Mouse (Mus musculus) macrophage (primary cell): ENCODE measurements around the gene Fgf11. TPM values are rescaled to one million over a fixed set of nuclear protein-coding genes. Genes with fewer than 3 reads are reported as not detected.
A peak's percentile ranks its signal among the peaks of the same experiment; 100 is the strongest.

Experiments
- H3K27ac ChIP-seq: fragments of 350-480 bp; formaldehyde crosslinking; 2 replicates; pipeline ENCODE4 v1.9.0; 2021
- H3K36me3 ChIP-seq: fragments of 350-480 bp; formaldehyde crosslinking; 2 replicates; pipeline ENCODE4 v1.9.0; 2021; ENCODE audit errors: inconsistent target
- H3K4me3 ChIP-seq: fragments of 350-480 bp; formaldehyde crosslinking; 2 replicates; pipeline ENCODE4 v1.9.0; 2021; ENCODE audit errors: inconsistent target
- H3K79me2 ChIP-seq: fragments of 350-480 bp; formaldehyde crosslinking; 2 replicates; pipeline ENCODE4 v1.9.0; 2021; ENCODE audit errors: inconsistent target
- WGBS: methylation state at CpG from one replicate; pipeline ENCODE4 v1.1.7; 2026; ENCODE audit warnings: inconsistent platforms; ENCODE audit not compliant: missing documents; 5-methylcytosine and 5-hydroxymethylcytosine counted together
- polyA plus RNA-seq: library from polyadenylated mRNA; stranded (reverse); fragments of 250-400 nt; gene quantifications from 3 replicates; pipeline ENCODE4 v1.2.4, GENCODE M21; 2018; ENCODE audit warnings: inconsistent platforms

Gene Fgf11
- polyA plus RNA-seq, 1 experiment from 2014 or later = 2.7 TPM

DNA sequence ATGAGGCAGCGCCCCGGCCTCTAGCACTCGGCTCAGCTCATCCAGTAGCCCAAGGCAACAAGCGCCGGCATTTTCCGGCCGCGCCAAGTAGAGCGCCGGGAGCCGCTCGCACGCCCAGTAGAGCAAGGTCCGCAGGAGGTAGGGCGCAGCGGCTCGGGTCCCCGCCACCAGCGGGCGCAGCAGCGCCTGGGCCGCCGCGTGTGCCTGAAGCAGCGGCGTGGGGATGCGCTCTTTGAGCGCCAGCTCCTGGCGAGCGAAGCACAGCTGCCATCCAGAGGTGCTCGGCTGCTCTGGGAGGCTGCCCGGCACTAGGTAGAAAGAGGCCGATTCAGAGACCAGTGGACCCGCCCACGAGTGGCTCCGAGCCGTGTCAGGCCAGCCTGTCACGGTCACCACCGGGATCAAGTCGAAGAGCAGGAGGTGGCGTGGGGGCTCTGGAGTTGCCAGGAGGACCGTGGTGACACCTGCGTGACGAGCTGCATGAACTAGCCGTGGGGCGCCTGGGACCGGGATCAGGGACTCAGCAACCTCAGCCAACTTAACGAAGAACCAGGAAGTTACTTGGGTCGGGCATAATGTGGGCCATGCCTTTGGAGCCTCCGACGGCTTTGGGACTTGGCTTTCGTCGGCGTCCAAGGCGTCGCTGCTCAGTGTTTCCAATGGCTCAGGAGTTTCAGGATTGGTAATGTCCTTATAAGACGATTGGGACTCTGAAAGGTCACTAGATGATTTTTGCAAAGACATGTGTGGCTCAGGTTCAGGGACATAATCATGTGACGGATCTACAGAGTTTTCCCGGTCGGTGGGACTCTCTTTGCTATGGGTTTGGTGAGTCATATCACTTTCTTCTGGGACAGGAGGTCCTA, 2.4 kb upstream of the Fgf11 start:
- Histone ChIP-seq H3K27ac (no peak overlapping the region), H3K79me2 (no peaks in the 10 kb centered on the region), H3K4me3 (peak overlapping the region; percentile 17; the same call in 1 of the 2 replicates), H3K36me3 (no peaks in the 10 kb centered on the region)
- WGBS = 6% methylated on average over 59 of the region's 60 CpGs

GRCm38 (mm10) chr11:69803328-69803727, 1.7 kb upstream of the Fgf11 start:
- 4% methylated on average over 12 of the region's 12 CpGs for WGBS
- Histone ChIP-seq H3K4me3 (peak overlapping the region; percentile 17; the same call in 1 of the 2 replicates), H3K36me3 (no peaks in the 10 kb centered on the region), H3K79me2 (no peaks in the 10 kb centered on the region), H3K27ac (no peak overlapping the region)

DNA sequence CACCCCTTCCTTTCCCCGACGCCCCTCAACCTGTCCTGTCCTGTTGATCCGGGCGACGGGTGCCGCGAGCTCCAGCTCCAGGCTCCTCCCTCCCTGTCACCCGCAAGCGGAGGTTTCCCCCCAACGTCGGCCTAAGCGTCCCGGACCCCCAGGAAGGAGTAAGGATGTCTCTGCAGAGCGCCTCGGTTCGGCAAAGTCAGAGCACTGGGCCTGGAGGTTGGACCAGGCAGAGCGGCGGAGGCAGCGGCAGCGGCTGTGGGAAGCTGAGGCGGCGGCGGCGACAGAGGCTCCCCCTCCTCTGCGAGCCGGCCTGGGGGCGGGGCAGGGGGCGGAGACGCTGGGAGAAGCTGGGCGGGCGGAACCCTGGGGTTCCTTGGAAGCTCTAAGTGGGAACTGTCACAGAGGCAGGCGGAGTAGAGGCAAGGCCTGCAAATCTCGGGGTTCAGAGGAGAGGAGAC, 1.0 kb upstream of the Fgf11 start:
- 3% methylated on average over 33 of the region's 33 CpGs for WGBS
- no peaks in the 10 kb centered on the region for H3K36me3 ChIP-seq
- H3K4me3 ChIP-seq = peak overlapping the region; percentile 17; the same call in 1 of the 2 replicates
- H3K79me2 ChIP-seq = no peaks in the 10 kb centered on the region
- no peak overlapping the region for H3K27ac ChIP-seq

- Histone ChIP-seq H3K27ac (no peak overlapping the region), H3K4me3 (peak overlapping the region; percentile 10; the same call in 1 of the 2 replicates), H3K36me3 (no peaks in the 10 kb centered on the region), H3K79me2 (no peaks in the 10 kb centered on the region)
- whole genome bisulfite sequencing = 3% methylated on average over 36 of the region's 36 CpGs
Measured at GRCm38 (mm10) chr11:69800392-69801197, 1.1 kb downstream of the Fgf11 start.

- 6% methylated on average over 11 of the region's 11 CpGs for WGBS
- no peak overlapping the region; the same call in 1 of the 2 replicates for H3K4me3 ChIP-seq
- no peaks in the 10 kb centered on the region for H3K36me3 ChIP-seq
- no peaks in the 10 kb centered on the region for H3K79me2 ChIP-seq
- no peak overlapping the region for H3K27ac ChIP-seq
Measured at GRCm38 (mm10) chr11:69800138-69800391, 1.6 kb downstream of the Fgf11 start.

GRCm38 (mm10) chr11:69799394-69800137, 2.1 kb downstream of the Fgf11 start:
- H3K4me3 ChIP-seq = no peak overlapping the region

GRCm38 (mm10) chr11:69797924-69798323, 3.7 kb downstream of the Fgf11 start:
- Histone ChIP-seq H3K27ac (no peak overlapping the region), H3K4me3 (no peak overlapping the region), H3K36me3 (no peaks in the 10 kb centered on the region), H3K79me2 (no peaks in the 10 kb centered on the region)
- WGBS = 75% methylated on average over 7 of the region's 7 CpGs

More at GRCm38 (mm10) chr11:69799394-69800137, 2.1 kb downstream of the Fgf11 start:
- 47% methylated on average over 10 of the region's 12 CpGs for WGBS
- no peaks in the 10 kb centered on the region for H3K79me2 ChIP-seq
- no peak overlapping the region for H3K27ac ChIP-seq
- H3K36me3 ChIP-seq = no peaks in the 10 kb centered on the region

GRCm38 (mm10) chr11:69795983-69796435, 5.6 kb downstream of the Fgf11 start:
- Histone ChIP-seq H3K4me3 (no peak overlapping the region), H3K27ac (no peak overlapping the region), H3K36me3 (no peaks in the 10 kb centered on the region), H3K79me2 (no peaks in the 10 kb centered on the region)
- WGBS = 15% methylated on average over 12 of the region's 13 CpGs

DNA sequence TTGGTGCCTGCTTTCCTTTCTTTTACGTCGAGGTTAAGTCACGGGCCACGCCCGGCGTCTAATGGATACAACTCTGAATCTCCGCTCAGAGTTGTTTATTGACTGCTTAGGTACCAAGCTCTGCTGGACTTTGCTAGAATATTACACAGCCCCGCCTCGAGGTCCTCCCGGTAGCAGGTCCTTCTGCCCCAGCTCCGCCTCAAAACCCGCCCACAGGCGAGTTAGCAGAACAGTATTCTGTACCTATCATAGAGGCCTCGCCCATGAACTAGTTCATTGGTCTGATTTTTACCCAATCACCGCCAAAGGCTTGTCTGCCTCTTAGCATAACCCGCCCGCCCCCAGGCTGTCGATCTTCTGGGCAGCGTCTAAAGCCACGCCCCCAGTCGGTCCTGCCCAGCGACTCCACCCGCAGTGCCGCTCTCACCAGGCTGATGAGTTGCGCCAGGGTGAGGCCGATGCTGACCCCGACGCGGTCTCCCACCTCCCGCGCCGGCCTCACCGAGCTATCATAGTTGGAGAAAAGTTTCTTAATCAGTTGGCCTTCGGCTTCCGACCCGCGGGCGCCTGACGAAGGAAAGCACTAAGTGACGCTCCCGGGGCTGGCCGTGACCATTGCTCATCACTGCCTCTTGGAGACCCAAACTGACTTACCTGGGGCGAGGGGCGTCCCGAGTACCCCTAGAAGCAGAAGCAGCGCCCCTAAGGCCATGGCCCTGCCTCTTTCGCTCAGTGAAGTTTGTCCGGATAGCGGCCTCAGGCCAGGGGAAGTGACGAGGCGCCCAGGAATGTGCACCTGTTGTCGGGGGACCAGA, 6.3 kb downstream of the Fgf11 start, which contains the start of gene Chrnb1:
Gene Chrnb1, minus strand, starts transcription at position 776 of the 815 bp plus-strand sequence.
- Histone ChIP-seq H3K4me3 (peak within 1 kb of the TSS; percentile 29; the same call in 1 of the 2 replicates), H3K36me3 (no peaks in the 10 kb centered on the region), H3K27ac (no peak within 1 kb of the TSS), H3K79me2 (no peaks in the 10 kb centered on the region)
- 2% methylated on average over 52 of the region's 52 CpGs for WGBS

GRCm38 (mm10) chr11:69793429-69793828, 8.2 kb downstream of the Fgf11 start:
- Histone ChIP-seq H3K79me2 (no peaks in the 10 kb centered on the region), H3K27ac (no peak overlapping the region), H3K36me3 (no peaks in the 10 kb centered on the region), H3K4me3 (no peak overlapping the region)
- 78% methylated on average over 5 of the region's 5 CpGs for WGBS

GRCm38 (mm10) chr11:69791420-69791819, 10.2 kb downstream of the Fgf11 start:
- Histone ChIP-seq H3K36me3 (no peaks in the 10 kb centered on the region), H3K4me3 (no peak overlapping the region), H3K27ac (no peak overlapping the region), H3K79me2 (no peaks in the 10 kb centered on the region)
- 90% methylated on average over 5 of the region's 5 CpGs for WGBS

DNA sequence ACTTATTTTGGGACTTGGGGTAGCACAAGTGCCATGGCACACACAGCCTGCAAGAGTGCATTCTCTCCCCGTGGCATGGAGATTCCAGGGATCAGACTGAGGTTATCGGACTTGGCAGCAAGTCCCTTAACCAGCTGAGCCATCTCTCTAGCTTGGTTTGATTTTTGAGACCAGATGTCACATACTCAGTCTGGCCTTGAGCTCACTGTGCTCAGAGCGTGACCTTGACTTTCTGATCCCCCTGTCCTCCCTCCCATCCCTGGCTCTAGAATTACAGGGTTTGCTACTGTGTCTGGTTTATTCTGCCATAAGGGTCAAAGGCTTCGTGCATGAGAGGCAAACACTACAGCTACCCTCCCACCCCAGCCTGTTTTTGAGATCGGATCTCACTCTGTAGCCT, 12.2 kb downstream of the Fgf11 start:
- WGBS = 93% methylated on average over 5 of the region's 5 CpGs
- Histone ChIP-seq H3K4me3 (no peak overlapping the region), H3K27ac (no peak overlapping the region), H3K79me2 (no peaks in the 10 kb centered on the region), H3K36me3 (no peaks in the 10 kb centered on the region)

- Histone ChIP-seq H3K27ac (no peak overlapping the region), H3K79me2 (no peaks in the 10 kb centered on the region), H3K4me3 (no peak overlapping the region), H3K36me3 (no peaks in the 10 kb centered on the region)
- WGBS = 85% methylated on average over 5 of the region's 5 CpGs
Measured at GRCm38 (mm10) chr11:69787306-69787705, 14.4 kb downstream of the Fgf11 start.
